Mouse (Mus musculus): Measurements from ENCODE around the gene Proser2. TPM values are rescaled to one million over a fixed set of nuclear protein-coding genes. Genes with fewer than 3 reads are reported as not detected.

Proser2 gene
- polyA plus RNA-seq, 1 experiment from 2014 or later, result 2.8 TPM

DNA sequence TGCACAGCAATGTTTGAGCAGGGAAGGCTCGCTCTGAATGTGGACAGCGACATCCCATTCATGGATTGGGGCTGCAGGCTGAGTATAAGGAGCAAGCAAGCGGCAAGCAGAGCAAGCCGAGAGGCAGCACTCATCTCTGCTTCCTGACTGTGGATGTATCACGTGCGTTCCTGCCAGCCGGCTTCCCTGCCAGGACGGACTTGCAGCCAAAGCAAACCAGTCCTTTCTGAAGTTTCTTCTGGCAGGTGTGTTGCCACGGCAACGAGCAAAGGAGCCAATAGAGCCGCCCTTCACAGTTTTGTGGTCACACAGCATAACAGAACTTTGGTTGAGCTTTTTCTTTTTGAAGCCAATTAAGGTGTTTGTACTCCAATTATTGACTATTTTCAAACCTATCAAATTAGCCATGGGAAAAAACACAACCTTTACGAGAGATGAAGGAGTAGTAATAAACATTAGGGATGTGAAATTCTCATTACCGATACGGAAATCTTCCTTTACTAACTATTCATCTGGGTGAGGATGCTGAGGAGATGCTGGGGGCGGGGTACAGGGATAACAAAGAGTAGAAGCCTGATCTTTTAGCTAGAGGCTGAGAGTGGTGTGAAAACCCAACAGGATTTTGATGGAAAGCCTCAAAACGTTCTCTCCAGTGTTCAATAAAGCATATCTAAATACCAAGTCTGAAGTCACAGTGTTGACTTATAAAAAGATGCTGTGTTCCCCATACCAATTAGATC lies 13.1 kb upstream of the Proser2 start:
- no peak for DNase-seq (ENCODE audit: low spot score)

GRCm38 (mm10) chr2:6140572-6141161 lies 10.7 kb upstream of the Proser2 start:
- Histone ChIP-seq H3K4me3 (ENCODE audit: low read depth, low read length) (no peak overlapping the region), H3K36me3 (ENCODE audit: control insufficient read depth, insufficient read depth, low read length) (no peaks in the 10 kb centered on the region), H3K9ac (ENCODE audit: low read length) (no peak overlapping the region), H3K4me2 (ENCODE audit: low read depth, low read length, severe bottlenecking) (no peak overlapping the region), H3K4me1 (replicated peaks; ENCODE audit: control insufficient read depth, insufficient read depth, low read length) (no peaks in the 10 kb centered on the region), H3K27me3 (ENCODE audit: control insufficient read depth, insufficient read depth, low read length) (no peaks in the 10 kb centered on the region), H3K27ac (ENCODE audit: low read depth, low read length) (no peak overlapping the region), H3K9me3 (ENCODE audit: control insufficient read depth, low read length) (no peaks in the 10 kb centered on the region)
- 86% methylated on average over 9 of the region's 9 CpGs for WGBS
- ATAC-seq (replicated peaks; ENCODE audit: low FRiP score) (no peak), DNase-seq (ENCODE audit: low spot score) (no peak)

More for the DNA sequence above, 13.1 kb upstream of the Proser2 start:
- Histone ChIP-seq H3K9me3 (ENCODE audit: control insufficient read depth, low read length) (no peaks in the 10 kb centered on the region), H3K4me1 (replicated peaks; ENCODE audit: control insufficient read depth, insufficient read depth, low read length) (no peaks in the 10 kb centered on the region), H3K4me2 (ENCODE audit: low read depth, low read length, severe bottlenecking) (no peak overlapping the region), H3K4me3 (ENCODE audit: low read depth, low read length) (no peak overlapping the region), H3K27ac (ENCODE audit: low read depth, low read length) (no peak overlapping the region), H3K27me3 (ENCODE audit: control insufficient read depth, insufficient read depth, low read length) (no peaks in the 10 kb centered on the region), H3K36me3 (ENCODE audit: control insufficient read depth, insufficient read depth, low read length) (no peaks in the 10 kb centered on the region), H3K9ac (ENCODE audit: low read length) (no peak overlapping the region)
- ATAC-seq (replicated peaks; ENCODE audit: low FRiP score), result no peak
- 72% methylated on average over 16 of the region's 16 CpGs for WGBS

- no peak for ATAC-seq (replicated peaks; ENCODE audit: low FRiP score)
- no peaks in the 10 kb centered on the region for H3K36me3 ChIP-seq (ENCODE audit: control insufficient read depth, insufficient read depth, low read length)
- H3K27me3 ChIP-seq (ENCODE audit: control insufficient read depth, insufficient read depth, low read length), result peaks cover 11% of the 10 kb centered on the region
- 89% methylated on average over 19 of the region's 19 CpGs for WGBS
- H3K9me3 ChIP-seq (ENCODE audit: control insufficient read depth, low read length), result no peaks in the 10 kb centered on the region
- H3K4me2 ChIP-seq (ENCODE audit: low read depth, low read length, severe bottlenecking), result no peak overlapping the region
- DNase-seq (ENCODE audit: low spot score), result no peak
- H3K4me1 ChIP-seq (replicated peaks; ENCODE audit: control insufficient read depth, insufficient read depth, low read length), result no peaks in the 10 kb centered on the region; the same call in 1 of the 2 replicates
- H3K27ac ChIP-seq (ENCODE audit: low read depth, low read length), result no peak overlapping the region
- no peak overlapping the region for H3K4me3 ChIP-seq (ENCODE audit: low read depth, low read length)
- no peak overlapping the region for H3K9ac ChIP-seq (ENCODE audit: low read length)
These were observed 3.9 kb upstream of the Proser2 start for GRCm38 (mm10) chr2:6133871-6134270.

DNA sequence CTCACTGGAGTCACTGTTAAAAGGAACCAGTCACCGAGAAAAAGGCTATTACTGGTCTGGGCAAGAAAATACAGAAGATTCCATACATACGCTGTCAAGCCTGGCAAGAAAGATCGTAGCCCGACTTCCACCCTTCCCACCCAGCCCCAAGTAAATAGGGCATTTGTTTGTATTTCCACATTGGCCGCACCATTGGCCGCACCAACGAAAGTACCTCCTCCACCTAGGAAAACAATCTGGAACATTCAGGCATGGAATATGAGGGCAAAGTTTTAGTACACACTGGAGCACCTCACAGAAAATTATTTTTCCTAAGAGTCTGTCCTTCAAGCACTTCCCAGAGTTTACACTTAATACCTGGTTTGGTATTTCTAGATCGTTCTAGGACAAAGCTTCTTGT lies 1.1 kb downstream of the Proser2 start:
- H3K27ac ChIP-seq (ENCODE audit: low read depth, low read length), result no peak overlapping the region
- 51% methylated on average over 8 of the region's 8 CpGs for WGBS
- no peaks in the 10 kb centered on the region for H3K9me3 ChIP-seq (ENCODE audit: control insufficient read depth, low read length)
- peak overlapping the region; percentile 70; the same call in 1 of the 2 replicates for H3K4me3 ChIP-seq (ENCODE audit: low read depth, low read length)
- H3K4me1 ChIP-seq (replicated peaks; ENCODE audit: control insufficient read depth, insufficient read depth, low read length), result no peaks in the 10 kb centered on the region; the same call in 1 of the 2 replicates
- H3K36me3 ChIP-seq (ENCODE audit: control insufficient read depth, insufficient read depth, low read length), result no peaks in the 10 kb centered on the region
- peaks cover 19% of the 10 kb centered on the region for H3K27me3 ChIP-seq (ENCODE audit: control insufficient read depth, insufficient read depth, low read length)
- ATAC-seq (replicated peaks; ENCODE audit: low FRiP score), result no peak
- no peak overlapping the region for H3K9ac ChIP-seq (ENCODE audit: low read length)
- DNase-seq (ENCODE audit: low spot score), result no peak
- peak overlapping the region; percentile 93; the same call in 1 of the 2 replicates for H3K4me2 ChIP-seq (ENCODE audit: low read depth, low read length, severe bottlenecking)

- Histone ChIP-seq H3K4me3 (ENCODE audit: low read depth, low read length) (no peak overlapping the region), H3K4me1 (replicated peaks; ENCODE audit: control insufficient read depth, insufficient read depth, low read length) (no peaks in the 10 kb centered on the region; the same call in 1 of the 2 replicates), H3K36me3 (ENCODE audit: control insufficient read depth, insufficient read depth, low read length) (no peaks in the 10 kb centered on the region), H3K27me3 (ENCODE audit: control insufficient read depth, insufficient read depth, low read length) (peaks cover 19% of the 10 kb centered on the region), H3K27ac (ENCODE audit: low read depth, low read length) (no peak overlapping the region), H3K4me2 (ENCODE audit: low read depth, low read length, severe bottlenecking) (no peak overlapping the region), H3K9me3 (ENCODE audit: control insufficient read depth, low read length) (no peaks in the 10 kb centered on the region), H3K9ac (ENCODE audit: low read length) (no peak overlapping the region)
- no peak for ATAC-seq (replicated peaks; ENCODE audit: low FRiP score)
- 88% methylated on average over 11 of the region's 11 CpGs for whole genome bisulfite sequencing
- no peak for DNase-seq (ENCODE audit: low spot score)
These were observed 1.7 kb downstream of the Proser2 start for GRCm38 (mm10) chr2:6128136-6128805.

GRCm38 (mm10) chr2:6123046-6123445 lies 7.0 kb downstream of the Proser2 start:
- Histone ChIP-seq H3K4me3 (ENCODE audit: low read depth, low read length) (no peak overlapping the region), H3K27ac (ENCODE audit: low read depth, low read length) (no peak overlapping the region), H3K4me2 (ENCODE audit: low read depth, low read length, severe bottlenecking) (no peak overlapping the region), H3K36me3 (ENCODE audit: control insufficient read depth, insufficient read depth, low read length) (no peaks in the 10 kb centered on the region), H3K9ac (ENCODE audit: low read length) (no peak overlapping the region), H3K27me3 (ENCODE audit: control insufficient read depth, insufficient read depth, low read length) (peaks cover 1% of the 10 kb centered on the region; the same call in 1 of the 2 replicates), H3K9me3 (ENCODE audit: control insufficient read depth, low read length) (no peaks in the 10 kb centered on the region), H3K4me1 (replicated peaks; ENCODE audit: control insufficient read depth, insufficient read depth, low read length) (no peaks in the 10 kb centered on the region)
- ATAC-seq (replicated peaks; ENCODE audit: low FRiP score), result no peak
- no peak for DNase-seq (ENCODE audit: low spot score)
- 89% methylated on average over 7 of the region's 7 CpGs for WGBS

- no peak overlapping the region for H3K4me3 ChIP-seq (ENCODE audit: low read depth, low read length)
- H3K4me2 ChIP-seq (ENCODE audit: low read depth, low read length, severe bottlenecking), result no peak overlapping the region
- no peaks in the 10 kb centered on the region for H3K36me3 ChIP-seq (ENCODE audit: control insufficient read depth, insufficient read depth, low read length)
- no peaks in the 10 kb centered on the region for H3K9me3 ChIP-seq (ENCODE audit: control insufficient read depth, low read length)
- no peak for DNase-seq (ENCODE audit: low spot score)
- H3K27me3 ChIP-seq (ENCODE audit: control insufficient read depth, insufficient read depth, low read length), result no peaks in the 10 kb centered on the region
- 74% methylated on average over 2 of the region's 2 CpGs for WGBS
- ATAC-seq (replicated peaks; ENCODE audit: low FRiP score), result no peak
- H3K4me1 ChIP-seq (replicated peaks; ENCODE audit: control insufficient read depth, insufficient read depth, low read length), result no peaks in the 10 kb centered on the region
- no peak overlapping the region for H3K27ac ChIP-seq (ENCODE audit: low read depth, low read length)
- H3K9ac ChIP-seq (ENCODE audit: low read length), result no peak overlapping the region
These were observed 8.9 kb downstream of the Proser2 start for GRCm38 (mm10) chr2:6121091-6121490.

DNA sequence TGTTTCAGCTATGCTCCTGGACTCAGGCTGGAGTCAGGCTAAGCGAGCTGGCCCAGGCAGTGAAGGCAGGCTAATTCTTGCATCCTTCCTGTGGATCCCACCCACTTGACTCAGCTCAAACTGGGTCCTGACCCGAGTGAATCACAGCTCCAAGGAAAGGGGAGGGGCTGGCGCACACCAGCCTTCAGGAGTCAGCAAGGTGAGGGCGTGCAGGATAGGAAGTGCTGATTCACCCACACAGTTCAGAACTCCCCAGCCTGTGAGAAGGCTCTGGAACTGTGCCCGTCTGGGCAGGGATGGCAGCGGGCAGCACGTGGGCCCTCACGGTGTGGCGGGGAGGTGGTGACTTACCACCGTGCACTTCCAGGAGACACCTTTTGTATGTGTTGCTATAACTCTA lies 11.8 kb downstream of the Proser2 start:
- H3K4me3 ChIP-seq (ENCODE audit: low read depth, low read length), result no peak overlapping the region
- H3K9ac ChIP-seq (ENCODE audit: low read length), result no peak overlapping the region
- ATAC-seq (replicated peaks; ENCODE audit: low FRiP score) (no peak), DNase-seq (ENCODE audit: low spot score) (no peak)
- no peaks in the 10 kb centered on the region for H3K4me1 ChIP-seq (replicated peaks; ENCODE audit: control insufficient read depth, insufficient read depth, low read length)
- H3K9me3 ChIP-seq (ENCODE audit: control insufficient read depth, low read length), result no peaks in the 10 kb centered on the region
- WGBS, result 82% methylated on average over 10 of the region's 10 CpGs
- H3K27ac ChIP-seq (ENCODE audit: low read depth, low read length), result no peak overlapping the region
- no peaks in the 10 kb centered on the region for H3K36me3 ChIP-seq (ENCODE audit: control insufficient read depth, insufficient read depth, low read length)
- H3K4me2 ChIP-seq (ENCODE audit: low read depth, low read length, severe bottlenecking), result no peak overlapping the region
- no peaks in the 10 kb centered on the region for H3K27me3 ChIP-seq (ENCODE audit: control insufficient read depth, insufficient read depth, low read length)
